Mouse (Mus musculus) mouse embryonic stem cell (cell line): ENCODE results near the gene Cyb5rl.

Source experiments
- in situ Hi-C, 2 experiments: fragments of 300-500 bp; cut with MboI; formaldehyde crosslinking; loops; 1 replicate in 1 of 2; 3 replicates in 1 of 2; pipeline ENCODE4 v1.14.3; 2019 to 2020; ENCODE audit warnings: low sequenced_read_pairs in 2 of 2, low pct_unique_long_range_greater_than_20kb in 1 of 2, mixed read lengths in 1 of 2; ENCODE audit not compliant: unreplicated experiment in 1 of 2

Cyb5rl gene

GRCm38 (mm10) chr4:107056088-107056487 lies 10.7 kb upstream of the Cyb5rl start:
- in situ Hi-C loops, result no loop called here

- in situ Hi-C loops, result no loop called here
Measured at GRCm38 (mm10) chr4:107058346-107058745, 8.4 kb upstream of the Cyb5rl start.

- in situ Hi-C loops, result no loop called here
Measured at GRCm38 (mm10) chr4:107058781-107059180, 8.0 kb upstream of the Cyb5rl start.

DNA sequence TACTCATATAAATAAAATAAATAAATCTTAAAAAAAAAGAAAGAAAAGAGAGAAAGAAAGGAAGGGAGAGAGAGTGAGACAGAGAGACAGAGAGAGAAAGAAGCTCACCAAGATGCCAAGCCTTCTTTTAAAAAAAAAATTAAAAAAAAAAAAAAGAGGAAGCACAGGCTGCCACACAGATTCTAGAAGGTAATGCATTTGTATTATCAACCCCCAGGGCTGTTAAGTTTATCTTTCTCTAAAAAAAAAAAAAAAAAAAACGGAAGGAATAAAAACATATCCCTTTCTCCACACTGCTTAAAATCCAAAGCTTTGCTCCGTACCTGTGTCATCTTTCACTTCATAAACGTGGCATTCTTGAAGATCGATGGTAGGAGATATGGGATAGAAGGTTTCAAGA lies 5.2 kb upstream of the Cyb5rl start:
- in situ Hi-C loops, result no loop called here

GRCm38 (mm10) chr4:107063214-107063613 lies 3.6 kb upstream of the Cyb5rl start:
- in situ Hi-C loops, result no loop called here

DNA sequence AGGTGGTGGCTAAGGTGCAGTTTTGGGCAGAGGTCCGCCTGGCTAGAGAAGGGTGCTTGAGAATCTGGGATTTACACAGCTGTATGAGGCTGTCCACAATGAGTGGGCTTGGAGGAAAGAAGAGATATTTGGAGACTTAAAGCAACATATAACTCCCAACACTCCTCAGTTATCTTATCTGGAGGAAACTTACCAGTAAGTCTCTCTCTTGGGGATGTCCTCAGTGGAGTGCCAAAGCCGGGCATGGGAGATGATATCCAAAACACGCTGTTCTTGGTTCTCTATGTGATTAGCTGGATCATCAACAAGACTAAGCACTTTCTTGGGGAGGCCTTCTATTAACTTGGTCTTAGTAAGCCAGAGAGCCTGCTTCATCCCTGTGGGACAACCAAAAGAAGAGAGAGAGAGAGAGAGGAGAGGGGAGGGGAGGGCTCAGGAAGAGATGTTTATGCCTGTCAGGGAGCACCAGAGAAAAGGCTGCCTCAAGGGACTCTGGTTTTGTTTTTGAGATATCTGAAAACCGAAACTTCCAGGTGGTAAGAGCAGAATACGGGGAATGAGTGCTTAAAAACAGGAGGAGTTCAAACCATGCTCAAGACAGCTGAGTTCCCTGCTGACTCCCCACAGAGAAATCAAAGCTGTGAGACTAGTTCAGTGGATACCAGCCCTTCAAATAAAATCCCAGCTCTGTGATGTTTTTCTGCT lies 2.2 kb upstream of the Cyb5rl start:
- in situ Hi-C loops, result no loop called here

DNA sequence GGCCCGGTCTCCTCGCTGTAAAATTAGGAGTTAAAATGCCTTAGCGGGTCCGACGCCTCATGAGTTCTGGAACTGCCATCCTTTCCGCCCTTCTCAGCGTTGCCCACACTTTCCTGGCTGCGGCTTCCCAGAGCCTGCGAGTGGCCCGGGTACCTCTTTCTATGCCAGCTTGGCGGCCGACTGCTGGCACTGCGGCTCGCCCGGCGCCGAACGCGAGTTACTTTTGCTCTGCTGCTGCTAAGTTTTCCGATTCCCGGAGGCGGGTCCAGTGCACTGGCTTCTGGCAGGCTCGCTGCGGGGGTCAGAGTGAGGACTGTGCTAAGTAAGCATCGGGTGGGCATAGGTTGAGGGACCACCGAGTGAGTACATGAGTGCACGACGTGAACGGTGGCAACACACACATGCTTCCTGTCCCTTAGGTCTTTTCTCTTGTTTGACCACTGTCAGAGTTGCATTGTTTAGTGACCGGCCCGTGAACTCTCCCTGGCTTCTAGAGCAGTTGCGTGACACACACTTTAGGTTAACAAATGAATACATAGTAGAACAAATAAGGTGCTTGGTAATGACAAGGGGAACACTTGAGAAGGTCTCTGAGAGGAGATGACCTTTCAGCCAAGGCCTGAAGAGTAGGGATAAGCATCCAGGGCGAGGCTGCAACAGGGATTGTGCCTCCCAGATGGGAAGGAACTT lies 508 bp downstream of the Cyb5rl start:
- in situ Hi-C loops, result no loop called here

- in situ Hi-C loops, result no loop called here
Measured at GRCm38 (mm10) chr4:107072343-107072742, 5.6 kb downstream of the Cyb5rl start.

GRCm38 (mm10) chr4:107075456-107075855 lies 8.7 kb downstream of the Cyb5rl start:
- in situ Hi-C loops, result no loop called here

- in situ Hi-C loops, result no loop called here
Measured at GRCm38 (mm10) chr4:107078894-107079293, 12.1 kb downstream of the Cyb5rl start.

DNA sequence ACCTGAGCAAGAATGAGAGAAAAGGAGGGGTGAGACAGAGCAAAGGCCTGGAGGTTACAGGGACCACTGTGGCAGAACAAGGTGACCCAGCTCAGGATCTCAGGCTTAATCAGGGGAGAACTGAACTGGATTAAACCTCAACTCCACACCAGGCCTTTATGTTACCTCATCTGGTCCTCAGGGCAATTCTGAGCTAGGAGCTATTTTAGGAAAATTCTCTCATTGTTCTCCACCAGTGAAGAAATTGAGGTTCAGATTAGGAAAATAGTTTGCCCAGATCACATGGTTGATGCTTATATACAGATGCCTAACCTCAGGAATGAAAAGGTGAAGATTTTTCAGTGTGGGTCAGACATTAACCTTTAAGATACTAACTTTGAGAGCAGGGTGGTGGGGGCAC lies 12.9 kb downstream of the Cyb5rl start:
- in situ Hi-C loops, result no loop called here

GRCm38 (mm10) chr4:107082185-107082584 lies 15.4 kb downstream of the Cyb5rl start:
- in situ Hi-C loops, result no loop called here

DNA sequence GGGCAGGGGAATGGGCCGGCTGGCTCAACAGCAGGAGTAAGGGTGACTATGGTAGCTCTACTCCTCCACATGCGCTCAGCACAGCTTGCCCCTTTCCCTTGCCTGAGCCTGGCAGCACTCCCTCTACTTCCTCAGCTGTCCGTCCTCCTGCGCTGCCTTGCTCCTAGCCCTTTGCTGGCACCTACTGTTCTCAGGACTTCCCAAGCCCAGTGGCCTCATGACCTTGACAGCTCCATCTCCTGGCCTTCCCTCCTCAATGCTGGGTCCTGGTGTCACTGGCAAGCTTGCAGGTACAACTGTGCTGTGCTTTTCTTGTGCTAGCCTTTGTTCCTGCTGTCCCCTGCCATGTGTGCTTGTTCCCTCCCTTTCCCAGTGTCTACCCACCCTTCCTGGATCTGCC lies 16.3 kb downstream of the Cyb5rl start:
- in situ Hi-C loops, result no loop called here

DNA sequence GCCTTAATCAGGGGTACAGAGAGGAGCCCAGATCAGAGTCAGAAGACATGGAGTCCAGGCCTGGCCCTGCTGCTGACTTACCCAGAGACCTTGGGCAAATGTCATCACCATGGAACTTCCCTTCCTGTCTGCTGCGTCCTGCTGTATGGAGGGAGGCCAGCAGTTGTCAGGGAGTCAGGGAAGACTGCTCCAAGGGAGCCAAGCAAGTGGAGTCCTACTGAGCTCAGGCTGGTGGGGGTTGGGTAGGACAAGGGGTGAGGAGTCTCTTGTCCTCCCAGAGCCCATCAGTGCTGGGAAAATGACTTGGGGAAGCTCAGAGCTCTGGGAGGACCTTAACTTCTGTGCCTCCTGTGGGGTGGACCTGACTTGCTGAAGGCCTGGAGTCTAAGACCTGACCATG lies 17.6 kb downstream of the Cyb5rl start:
- in situ Hi-C loops, result no loop called here

DNA sequence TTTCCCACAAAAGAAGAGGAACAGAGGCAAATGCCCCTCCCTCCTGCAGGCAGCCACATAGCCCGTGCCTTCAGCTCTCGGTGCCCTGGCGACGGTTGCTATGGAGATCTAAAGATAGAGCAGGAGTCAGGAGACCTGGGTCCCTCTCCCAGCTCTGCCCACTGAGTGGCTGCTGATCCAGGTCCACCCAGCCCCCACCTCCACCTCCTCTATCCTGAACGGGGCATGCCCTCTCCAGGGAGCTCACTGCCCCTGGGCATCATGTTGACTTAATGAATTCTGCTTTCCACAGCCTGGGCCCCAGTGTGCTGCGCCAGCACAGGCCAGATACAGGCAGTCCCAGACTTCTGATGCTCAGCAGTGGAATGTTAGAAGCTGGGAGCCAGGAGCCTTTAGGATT lies 18.1 kb downstream of the Cyb5rl start:
- in situ Hi-C loops, result no loop called here

GRCm38 (mm10) chr4:107091696-107092095 lies 24.9 kb downstream of the Cyb5rl start:
- in situ Hi-C loops, result no loop called here

GRCm38 (mm10) chr4:107094484-107095187 lies 27.8 kb downstream of the Cyb5rl start:
- in situ Hi-C loops, result no loop called here

DNA sequence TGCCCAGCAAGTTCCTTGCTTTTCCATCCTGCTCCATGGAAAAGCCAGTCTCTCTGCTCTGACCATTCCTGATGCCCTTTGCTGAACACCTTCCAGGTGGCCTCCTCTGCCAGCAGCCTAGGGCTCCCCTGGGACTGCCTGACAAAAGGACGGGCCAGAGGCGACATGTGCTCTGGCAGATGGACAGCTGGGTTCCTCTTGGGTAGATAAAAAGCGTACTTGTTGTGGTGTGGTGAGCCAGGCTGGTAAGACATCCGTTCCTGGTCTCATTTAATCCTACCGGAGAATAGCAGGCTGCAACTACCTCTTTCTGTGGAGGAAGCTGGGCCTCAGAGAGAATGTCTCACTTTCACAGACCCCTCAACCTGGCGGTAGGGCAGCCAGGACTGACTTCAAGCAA lies 29.3 kb downstream of the Cyb5rl start:
- in situ Hi-C loops, result no loop called here

DNA sequence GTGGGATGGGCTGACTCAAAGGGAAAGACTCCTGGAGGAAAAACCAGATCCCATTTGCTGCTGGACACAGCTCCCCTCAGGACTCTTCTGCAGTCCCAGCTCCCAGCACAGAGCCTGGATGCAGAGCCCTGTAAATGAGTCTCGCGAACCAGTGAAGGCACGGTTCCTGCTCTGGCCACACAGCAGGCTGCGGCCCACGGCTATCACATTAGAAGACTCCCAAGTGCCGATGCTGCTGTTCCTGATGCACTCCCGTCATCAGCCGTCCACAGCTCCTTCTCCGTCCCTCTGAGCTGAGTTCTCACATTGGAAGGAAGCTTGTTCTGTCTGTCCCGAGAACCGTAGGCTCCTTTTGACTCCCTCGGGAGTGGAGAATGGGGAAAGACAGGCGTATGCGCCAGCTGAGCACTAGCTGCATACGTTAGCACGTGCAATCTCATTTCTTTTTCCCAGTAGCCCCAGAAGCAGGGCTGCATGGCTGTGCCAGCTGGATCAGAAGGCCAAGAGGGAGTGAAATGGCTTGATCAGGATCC lies 30.1 kb downstream of the Cyb5rl start, which contains the start of gene Cdcp2:
Gene Cdcp2 (plus strand): TSS at position 51 of the 533 bp plus-strand sequence.
- in situ Hi-C loops, result no loop called here
